Mouse (Mus musculus): ENCODE data around the gene Phrf1.

Gene Phrf1

DNA sequence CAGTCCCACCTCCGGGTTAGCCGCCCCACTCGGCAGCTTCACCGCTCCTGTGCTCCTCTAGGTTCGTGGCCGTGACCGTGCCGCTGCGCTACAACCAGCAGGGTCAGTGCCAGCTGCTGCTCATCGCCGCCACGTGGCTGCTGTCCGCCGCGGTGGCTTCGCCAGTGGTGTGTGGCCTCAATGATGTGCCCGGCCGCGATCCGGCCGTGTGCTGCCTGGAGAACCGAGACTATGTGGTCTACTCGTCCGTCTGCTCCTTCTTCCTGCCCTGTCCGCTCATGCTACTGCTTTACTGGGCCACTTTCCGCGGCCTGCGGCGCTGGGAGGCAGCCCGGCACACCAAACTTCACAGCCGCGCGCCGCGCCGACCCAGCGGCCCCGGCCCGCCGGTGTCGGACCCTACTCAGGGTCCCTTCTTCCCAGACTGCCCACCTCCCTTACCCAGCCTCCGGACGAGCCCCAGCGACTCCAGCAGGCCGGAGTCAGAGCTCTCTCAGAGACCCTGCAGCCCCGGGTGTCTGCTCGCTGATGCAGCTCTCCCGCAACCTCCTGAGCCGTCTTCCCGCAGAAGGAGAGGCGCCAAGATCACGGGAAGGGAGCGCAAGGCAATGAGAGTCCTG, 65.4 kb downstream of the Phrf1 start:
- DNase-seq (ENCODE audit: low read depth), result no peak

GRCm38 (mm10) chr7:141294479-141294878, 65.9 kb downstream of the Phrf1 start:
- DNase-seq (ENCODE audit: low read depth), result no peak

- DNase-seq (ENCODE audit: low read depth), result no peak
Measured at GRCm38 (mm10) chr7:141297926-141298650, 69.5 kb downstream of the Phrf1 start.

DNA sequence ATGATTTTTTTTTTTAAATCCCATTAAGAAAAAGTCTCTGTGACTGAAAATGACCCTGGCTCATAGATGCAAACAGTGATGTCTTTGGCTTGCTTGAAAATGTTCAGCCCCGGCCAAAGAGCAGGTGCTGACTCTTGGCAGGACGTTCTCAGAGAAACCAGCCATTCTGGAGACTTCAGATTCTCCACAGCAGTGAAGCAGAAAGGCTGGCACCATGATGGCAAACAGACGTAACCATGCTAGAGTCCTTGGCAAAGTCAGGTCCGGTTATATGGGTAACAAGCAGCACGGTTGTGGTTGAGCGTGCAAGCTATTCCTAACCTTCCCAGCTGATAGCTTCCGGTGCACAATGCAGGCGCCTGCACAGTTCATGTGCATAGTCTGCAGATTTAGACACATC, 70.6 kb downstream of the Phrf1 start:
- no peak for DNase-seq (ENCODE audit: low read depth)

DNA sequence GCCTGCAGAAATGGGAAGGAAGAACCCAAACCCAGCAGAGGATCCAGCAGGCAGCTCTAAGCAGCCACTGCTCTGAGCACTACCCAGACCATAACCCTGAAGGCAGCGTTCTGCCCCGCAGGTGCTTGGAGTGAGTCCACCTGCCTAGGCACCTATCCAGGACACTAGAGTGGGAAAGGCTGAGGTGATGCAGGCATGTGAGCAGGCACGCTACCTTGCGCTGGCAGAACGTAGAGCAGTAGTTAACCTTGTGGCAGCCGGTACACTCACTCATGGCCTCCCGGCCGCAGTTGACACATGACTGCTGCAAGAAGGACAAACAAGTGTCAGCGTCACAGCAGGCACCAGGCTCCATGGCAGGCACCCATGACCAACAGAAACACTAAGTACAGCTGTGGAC, 72.8 kb downstream of the Phrf1 start:
- no peak for DNase-seq (ENCODE audit: low read depth)

- DNase-seq (ENCODE audit: low read depth), result peak; percentile 43
Measured at GRCm38 (mm10) chr7:141302702-141303268, 74.2 kb downstream of the Phrf1 start.

DNA sequence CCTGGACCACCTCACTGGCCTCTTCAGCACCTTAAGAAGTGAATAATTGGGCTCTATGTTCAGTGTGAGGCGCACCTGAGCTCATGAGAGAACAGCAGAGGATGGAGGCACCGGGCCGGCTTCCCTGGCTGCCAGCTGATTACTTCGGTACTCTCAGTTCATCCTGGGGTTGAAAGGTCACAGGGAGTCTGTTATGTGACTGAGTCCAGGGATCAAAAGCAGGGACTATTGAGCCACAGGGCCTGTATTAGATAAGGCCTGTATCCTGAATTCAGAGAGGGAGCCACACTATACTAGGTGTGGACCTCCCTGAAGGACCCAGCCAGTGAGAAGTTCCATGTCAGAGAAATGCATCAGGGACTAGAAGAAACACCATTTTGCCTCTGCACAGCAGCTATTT, 76.0 kb downstream of the Phrf1 start:
- no peak for DNase-seq (ENCODE audit: low read depth)
